Mouse (Mus musculus): ENCODE data around the gene Fam208a.

DNA sequence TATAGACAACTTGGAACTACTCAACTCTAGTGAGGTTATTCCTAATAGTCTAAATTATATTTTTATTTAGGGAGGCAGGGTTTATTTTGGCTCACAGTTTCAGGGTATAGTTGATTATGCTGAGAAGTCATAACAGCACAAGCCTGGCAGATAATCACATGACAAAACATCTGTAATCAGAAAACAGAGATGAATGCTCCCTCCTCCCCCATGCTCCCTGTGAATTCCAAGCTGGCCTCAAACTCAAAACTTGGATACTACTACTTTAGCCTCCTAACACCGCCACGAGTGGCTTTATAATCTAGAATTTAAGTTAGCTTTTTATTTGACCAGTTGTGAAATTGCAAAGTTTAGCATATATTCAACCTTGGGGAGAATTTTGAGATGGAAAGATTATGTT is 3.4 kb downstream of the Fam208a start:
- no peak for TF ChIP-seq CTCF (IDR thresholded peaks at IDR 0.05; ENCODE audit: low read depth)
- TF ChIP-seq EP300 (optimal IDR thresholded peaks at IDR 0.05) = no peak

Data from stomach, postnatal 0 days (tissue).